In genomic region chr15:44035900-44036299, GRCm38 (mm10) we compare ENCODE assay signal across 14 mouse cellular contexts.
DNase-seq lines count a peak whose midpoint lies in the region; ATAC-seq and TF ChIP-seq lines count a peak whose summit lies in the region.
"Had no signal": no experiment of that assay in that cellular context is flagged by ENCODE, and none has a peak within 500 bp of the region (broad histone marks: within the 10 kb centered on the region; RNA-seq: fewer than 3 reads in every experiment).

No protein-coding gene starts in this region.

- DNase-seq in heart, postnatal 0 days (ENCODE audit: low spot score) = no peak
- DNase-seq in heart, adult 9 months (ENCODE audit: low spot score in 2 of 2) = no peak
- no peak for DNase-seq in lung, postnatal 0 days (ENCODE audit: low spot score)
- DNase-seq in lung, postnatal 25 days (ENCODE audit: low spot score) = no peak
- no peak for DNase-seq in right cerebral cortex, postnatal 25 days
- DNase-seq in kidney, postnatal 4 days = no peak
- DNase-seq: adrenal gland, postnatal 14 days; cerebellum, adult 18-20 months; liver, embryonic 13.5 days had no signal

- no peak overlapping the region for H3K4me3 ChIP-seq in heart, postnatal 0 days (ENCODE audit: low read depth, low read length)
- H3K4me3 ChIP-seq in lung, postnatal 0 days (ENCODE audit: low read depth, low read length) = no peak overlapping the region
- H3K4me3 ChIP-seq in cortical plate, adult 2 months (ENCODE audit: insufficient read depth, low read length) = no peak overlapping the region
- no peak overlapping the region for H3K4me3 ChIP-seq in neural tube, embryonic 15.5 days (replicated peaks)
- H3K4me3 ChIP-seq: embryonic facial prominence, embryonic 10.5 days; heart, embryonic 10.5 days; liver, embryonic 13.5 days had no signal

- no peaks in the 10 kb centered on the region for H3K4me1 ChIP-seq in heart, postnatal 0 days (ENCODE audit: control insufficient read depth, insufficient read depth)
- no peaks in the 10 kb centered on the region for H3K4me1 ChIP-seq in lung, postnatal 0 days (ENCODE audit: insufficient read depth, low read depth, low read length)
- H3K4me1 ChIP-seq in cortical plate, adult 2 months (ENCODE audit: control insufficient read depth, insufficient read depth, low read length) = no peaks in the 10 kb centered on the region
- no peaks in the 10 kb centered on the region for H3K4me1 ChIP-seq in neural tube, embryonic 15.5 days
- H3K4me1 ChIP-seq: embryonic facial prominence, embryonic 10.5 days; heart, embryonic 10.5 days; liver, embryonic 13.5 days had no signal

- TF ChIP-seq EP300 in heart, postnatal 0 days (IDR thresholded peaks at IDR 0.05; ENCODE audit: low read depth) = no peak
- TF ChIP-seq EP300 in lung, postnatal 0 days (IDR thresholded peaks at IDR 0.05) = no peak

- ATAC-seq in heart, postnatal 0 days (ENCODE audit: insufficient read depth, low read depth) = no peak
- ATAC-seq in lung, postnatal 0 days = no peak
- ATAC-seq in neural tube, embryonic 15.5 days (ENCODE audit: low FRiP score) = 0 out of 2 replicates have a peak, but pooled peaks have one; percentile 65

- no peaks in the 10 kb centered on the region for H3K36me3 ChIP-seq in heart, postnatal 0 days (replicated peaks; ENCODE audit: control insufficient read depth, insufficient read depth, low read length)
- H3K36me3 ChIP-seq in lung, postnatal 0 days (ENCODE audit: insufficient read depth, low read length) = no peaks in the 10 kb centered on the region
- no peaks in the 10 kb centered on the region for H3K36me3 ChIP-seq in neural tube, embryonic 15.5 days
- H3K36me3 ChIP-seq: embryonic facial prominence, embryonic 10.5 days; heart, embryonic 10.5 days; liver, embryonic 13.5 days had no signal

- no peaks in the 10 kb centered on the region for H3K27me3 ChIP-seq in heart, postnatal 0 days (ENCODE audit: control insufficient read depth, insufficient read depth, low read length)
- H3K27me3 ChIP-seq in lung, postnatal 0 days (replicated peaks; ENCODE audit: insufficient read depth, low read length) = no peaks in the 10 kb centered on the region
- no peaks in the 10 kb centered on the region for H3K27me3 ChIP-seq in neural tube, embryonic 15.5 days (replicated peaks)
- H3K27me3 ChIP-seq: liver, embryonic 13.5 days had no signal

- no peak overlapping the region for H3K9ac ChIP-seq in heart, postnatal 0 days (replicated peaks; ENCODE audit: low read depth, low read length)
- no peak overlapping the region for H3K9ac ChIP-seq in lung, postnatal 0 days (replicated peaks; ENCODE audit: low read depth)
- H3K9ac ChIP-seq in neural tube, embryonic 15.5 days (replicated peaks) = no peak overlapping the region
- H3K9ac ChIP-seq: liver, embryonic 13.5 days had no signal

- H3K4me2 ChIP-seq in heart, postnatal 0 days (ENCODE audit: low read depth, low read length) = no peak overlapping the region
- no peak overlapping the region for H3K4me2 ChIP-seq in lung, postnatal 0 days (replicated peaks; ENCODE audit: low read depth, low read length)
- H3K4me2 ChIP-seq in neural tube, embryonic 15.5 days = no peak overlapping the region
- H3K4me2 ChIP-seq: liver, embryonic 13.5 days had no signal

- TF ChIP-seq CTCF in heart, postnatal 0 days (IDR thresholded peaks at IDR 0.05; ENCODE audit: low read depth) = peak; percentile 21
- TF ChIP-seq CTCF in lung, postnatal 0 days (IDR thresholded peaks at IDR 0.05) = peak; percentile 44
- 0 out of 2 replicates have a peak, but pooled peaks have one; percentile 15 for TF ChIP-seq CTCF in cortical plate, adult 2 months (IDR thresholded peaks at IDR 0.05; ENCODE audit: extremely low read depth, insufficient read depth, low read length)

- H3K27ac ChIP-seq in heart, postnatal 0 days (ENCODE audit: low read depth) = no peak overlapping the region
- no peak overlapping the region for H3K27ac ChIP-seq in lung, postnatal 0 days (ENCODE audit: low read length)
- H3K27ac ChIP-seq in cortical plate, adult 2 months (ENCODE audit: insufficient read depth, low read length) = no peak overlapping the region
- H3K27ac ChIP-seq in neural tube, embryonic 15.5 days (replicated peaks) = no peak overlapping the region
- H3K27ac ChIP-seq: embryonic facial prominence, embryonic 10.5 days; heart, embryonic 10.5 days; liver, embryonic 13.5 days; macrophage had no signal

- no peak for TF ChIP-seq POLR2A in cortical plate, adult 2 months (IDR thresholded peaks at IDR 0.05; ENCODE audit: extremely low read depth, insufficient read depth, low read length)

- no peaks in the 10 kb centered on the region for H3K9me3 ChIP-seq in heart, postnatal 0 days (replicated peaks; ENCODE audit: control insufficient read depth, low read length)
- no peaks in the 10 kb centered on the region for H3K9me3 ChIP-seq in lung, postnatal 0 days (ENCODE audit: low read length)
- no peaks in the 10 kb centered on the region for H3K9me3 ChIP-seq in neural tube, embryonic 15.5 days (replicated peaks)
- H3K9me3 ChIP-seq: embryonic facial prominence, embryonic 10.5 days; heart, embryonic 10.5 days; liver, embryonic 13.5 days had no signal
